Mouse (Mus musculus): ENCODE results near the gene Vmn2r69. TPM values are rescaled to one million over a fixed set of nuclear protein-coding genes. Genes with fewer than 3 reads are reported as not detected.

The Vmn2r69 gene
- not detected in 2 replicates for polyA plus RNA-seq (2016; fragmentation: Nextera tagmentation; extraction: Ambion mirVana)

- Histone ChIP-seq H3K36me3 (replicated peaks) (no peaks in the 10 kb centered on the region), H3K9me3 (peaks cover 5% of the 10 kb centered on the region; the same call in 1 of the 2 replicates), H3K4me3 (no peak within 1 kb of the TSS), H3K4me1 (no peaks in the 10 kb centered on the region), H3K27ac (replicated peaks) (no peak within 1 kb of the TSS), H3K27me3 (replicated peaks; ENCODE audit: low read depth, poor library complexity, severe bottlenecking) (no peaks in the 10 kb centered on the region)
- DNase-seq (ENCODE audit: low spot score): no peak
- WGBS: 75% methylated on average over 3 of the region's 3 CpGs
These were observed at the start of gene Vmn2r69 for GRCm38 (mm10) chr7:85415820-85416219. Gene Vmn2r69 (minus strand): TSS chr7:85415920.

Other genes starting within 250 kb of the Vmn2r69 start
- gene Vmn2r68, start 178.1 kb downstream of the Vmn2r69 start, polyA plus RNA-seq (2016; fragmentation: Nextera tagmentation; extraction: Ambion mirVana): not detected in 2 replicates
- gene Vmn2r71, start 147.2 kb upstream of the Vmn2r69 start, polyA plus RNA-seq (2016; fragmentation: Nextera tagmentation; extraction: Ambion mirVana): not detected in 2 replicates
- not detected in 2 replicates for gene Vmn2r70, start 153.3 kb upstream of the Vmn2r69 start, polyA plus RNA-seq (2016; fragmentation: Nextera tagmentation; extraction: Ambion mirVana)